Mouse (Mus musculus) forebrain, embryonic 13.5 days (tissue): ENCODE results near the gene Crocc. TPM values are rescaled to one million over a fixed set of nuclear protein-coding genes. Genes with fewer than 3 reads are reported as not detected.

Experiments
- ATAC-seq: fragments of 200-750 bp; cut with Nextera tagmentation; 2 replicates; pipeline ENCODE4 v1.8.0; 2017
- H3K27ac ChIP-seq: fragments of 300-500 bp; sonication (generic); 2 replicates; pipeline ENCODE4 v1.5.1; 2015; ENCODE audit warnings: inconsistent platforms, mild to moderate bottlenecking, moderate library complexity
- H3K27me3 ChIP-seq: fragments of 300-500 bp; sonication (generic); 2 replicates; pipeline ENCODE4 v1.6.1; 2015; ENCODE audit warnings: mild to moderate bottlenecking, inconsistent platforms
- H3K36me3 ChIP-seq: fragments of 300-500 bp; sonication (generic); 2 replicates; pipeline ENCODE4 v1.6.1; 2015; ENCODE audit warnings: mild to moderate bottlenecking, inconsistent platforms; ENCODE audit not compliant: poor library complexity, severe bottlenecking
- H3K4me1 ChIP-seq: fragments of 300-500 bp; sonication (generic); 2 replicates; pipeline ENCODE4 v1.6.1; 2015; ENCODE audit warnings: inconsistent platforms
- H3K4me2 ChIP-seq: fragments of 300-500 bp; sonication (generic); 2 replicates; pipeline ENCODE4 v1.6.1; 2015; ENCODE audit warnings: inconsistent platforms, mild to moderate bottlenecking, moderate library complexity
- H3K4me3 ChIP-seq: fragments of 300-500 bp; sonication (generic); 2 replicates; pipeline ENCODE4 v1.5.1; 2015; ENCODE audit warnings: mild to moderate bottlenecking, inconsistent platforms
- H3K9ac ChIP-seq: fragments of 300-500 bp; sonication (generic); 2 replicates; pipeline ENCODE4 v1.6.1; 2015; ENCODE audit warnings: mild to moderate bottlenecking, inconsistent platforms
- H3K9me3 ChIP-seq: fragments of 300-500 bp; sonication (generic); replicated peaks from 2 replicates; pipeline ENCODE4 v1.6.1; 2016; ENCODE audit warnings: inconsistent platforms
- WGBS: fragments of 180-500 bp; shearing (Covaris S2); methylation state at CpG from one replicate; pipeline ENCODE4 v1.1.7; 2015; 5-methylcytosine and 5-hydroxymethylcytosine counted together
- polyA plus RNA-seq: library from polyadenylated mRNA; unstranded; fragments of >200 nt; fragmentation: Nextera tagmentation; extraction: Ambion mirVana; gene quantifications from 2 replicates; pipeline ENCODE4 v1.2.1, GENCODE M21; 2015

Crocc gene
- polyA plus RNA-seq, 1 experiment from 2014 or later = 7.4 TPM

GRCm38 (mm10) chr4:140977278-140977677 is 83.1 kb downstream of the Crocc start:
- H3K4me3 ChIP-seq = no peak overlapping the region
- no peak overlapping the region for H3K9ac ChIP-seq
- H3K36me3 ChIP-seq = peaks cover 78% of the 10 kb centered on the region
- H3K27me3 ChIP-seq = no peaks in the 10 kb centered on the region
- WGBS = 90% methylated on average over 10 of the region's 10 CpGs
- H3K4me2 ChIP-seq = no peak overlapping the region
- H3K4me1 ChIP-seq = no peaks in the 10 kb centered on the region
- H3K27ac ChIP-seq = no peak overlapping the region
- 0 out of 2 replicates have a peak, but pooled peaks cover 6% of the 10 kb centered on the region for H3K9me3 ChIP-seq
- no peak for ATAC-seq

- ATAC-seq = no peak
- no peak overlapping the region for H3K4me2 ChIP-seq
- no peaks in the 10 kb centered on the region for H3K27me3 ChIP-seq
- 95% methylated on average over 7 of the region's 7 CpGs for WGBS
- no peak overlapping the region for H3K27ac ChIP-seq
- no peak overlapping the region for H3K9ac ChIP-seq
- H3K36me3 ChIP-seq = peaks cover 97% of the 10 kb centered on the region
- H3K4me1 ChIP-seq = no peaks in the 10 kb centered on the region
- H3K4me3 ChIP-seq = no peak overlapping the region
- no peaks in the 10 kb centered on the region for H3K9me3 ChIP-seq
Observed at GRCm38 (mm10) chr4:140975356-140975755, 85.0 kb downstream of the Crocc start.

- Histone ChIP-seq H3K9me3 (no peaks in the 10 kb centered on the region), H3K4me1 (no peaks in the 10 kb centered on the region), H3K4me3 (no peak overlapping the region), H3K27ac (no peak overlapping the region), H3K27me3 (no peaks in the 10 kb centered on the region), H3K4me2 (no peak overlapping the region), H3K36me3 (peaks cover 98% of the 10 kb centered on the region), H3K9ac (no peak overlapping the region)
- 98% methylated on average over 6 of the region's 6 CpGs for WGBS
- ATAC-seq = no peak
Observed at GRCm38 (mm10) chr4:140974408-140974807, 85.9 kb downstream of the Crocc start.

- H3K9me3 ChIP-seq = no peaks in the 10 kb centered on the region
- no peak overlapping the region for H3K27ac ChIP-seq
- no peaks in the 10 kb centered on the region for H3K4me1 ChIP-seq
- WGBS = 89% methylated on average over 13 of the region's 13 CpGs
- H3K27me3 ChIP-seq = no peaks in the 10 kb centered on the region
- H3K9ac ChIP-seq = no peak overlapping the region
- ATAC-seq = no peak
- no peak overlapping the region for H3K4me2 ChIP-seq
- H3K4me3 ChIP-seq = no peak overlapping the region
- peaks cover 98% of the 10 kb centered on the region for H3K36me3 ChIP-seq
Observed at GRCm38 (mm10) chr4:140971691-140972090, 88.7 kb downstream of the Crocc start.

- 87% methylated on average over 11 of the region's 11 CpGs for WGBS
- H3K9me3 ChIP-seq = no peaks in the 10 kb centered on the region
Observed at GRCm38 (mm10) chr4:140967386-140968159, 92.8 kb downstream of the Crocc start.

More at GRCm38 (mm10) chr4:140967386-140968159, 92.8 kb downstream of the Crocc start:
- no peak for ATAC-seq
- peaks cover 18% of the 10 kb centered on the region for H3K4me1 ChIP-seq
- no peak overlapping the region for H3K4me2 ChIP-seq
- no peaks in the 10 kb centered on the region for H3K27me3 ChIP-seq
- peaks cover 67% of the 10 kb centered on the region for H3K36me3 ChIP-seq
- H3K9ac ChIP-seq = no peak overlapping the region
- no peak overlapping the region for H3K4me3 ChIP-seq
- H3K27ac ChIP-seq = no peak overlapping the region

Other genes starting within 250 kb of the Crocc start
- 0.05 TPM in 1 of 2 replicates, not detected in the other for gene Padi3, start 249.9 kb downstream of the Crocc start, polyA plus RNA-seq
- gene Padi1, start 214.8 kb downstream of the Crocc start, polyA plus RNA-seq = 0.09 TPM in 1 of 2 replicates, not detected in the other
- gene Padi2, start 154.2 kb downstream of the Crocc start, polyA plus RNA-seq = 0.06 and 0.12 TPM in 2 replicates
- 478 and 480 TPM in 2 replicates for gene Sdhb, start 99.3 kb downstream of the Crocc start, polyA plus RNA-seq
- gene Atp13a2, start 73.7 kb downstream of the Crocc start, polyA plus RNA-seq = 76.9 and 85.9 TPM in 2 replicates
- gene Mfap2, start 50.1 kb downstream of the Crocc start, polyA plus RNA-seq = 253 and 270 TPM in 2 replicates
- 44.9 and 48.0 TPM in 2 replicates for gene Necap2, start 17.8 kb upstream of the Crocc start, polyA plus RNA-seq
- gene Spata21, start 27.8 kb upstream of the Crocc start, polyA plus RNA-seq = 0.20 and 0.30 TPM in 2 replicates
- gene Szrd1, start 79.2 kb upstream of the Crocc start, polyA plus RNA-seq = 29.3 and 33.5 TPM in 2 replicates
- 19.7 and 20.0 TPM in 2 replicates for gene Fbxo42, start 87.4 kb upstream of the Crocc start, polyA plus RNA-seq
- gene Rsg1, start 153.4 kb upstream of the Crocc start, polyA plus RNA-seq = 6.1 and 7.1 TPM in 2 replicates
- gene Arhgef19, start 178.9 kb upstream of the Crocc start, polyA plus RNA-seq = 0.96 and 1.2 TPM in 2 replicates
- gene Epha2, start 240.7 kb upstream of the Crocc start, polyA plus RNA-seq = 1.0 and 1.3 TPM in 2 replicates